Comparison of ENCODE assay signal across 10 mouse cellular contexts in the genomic region with DNA sequence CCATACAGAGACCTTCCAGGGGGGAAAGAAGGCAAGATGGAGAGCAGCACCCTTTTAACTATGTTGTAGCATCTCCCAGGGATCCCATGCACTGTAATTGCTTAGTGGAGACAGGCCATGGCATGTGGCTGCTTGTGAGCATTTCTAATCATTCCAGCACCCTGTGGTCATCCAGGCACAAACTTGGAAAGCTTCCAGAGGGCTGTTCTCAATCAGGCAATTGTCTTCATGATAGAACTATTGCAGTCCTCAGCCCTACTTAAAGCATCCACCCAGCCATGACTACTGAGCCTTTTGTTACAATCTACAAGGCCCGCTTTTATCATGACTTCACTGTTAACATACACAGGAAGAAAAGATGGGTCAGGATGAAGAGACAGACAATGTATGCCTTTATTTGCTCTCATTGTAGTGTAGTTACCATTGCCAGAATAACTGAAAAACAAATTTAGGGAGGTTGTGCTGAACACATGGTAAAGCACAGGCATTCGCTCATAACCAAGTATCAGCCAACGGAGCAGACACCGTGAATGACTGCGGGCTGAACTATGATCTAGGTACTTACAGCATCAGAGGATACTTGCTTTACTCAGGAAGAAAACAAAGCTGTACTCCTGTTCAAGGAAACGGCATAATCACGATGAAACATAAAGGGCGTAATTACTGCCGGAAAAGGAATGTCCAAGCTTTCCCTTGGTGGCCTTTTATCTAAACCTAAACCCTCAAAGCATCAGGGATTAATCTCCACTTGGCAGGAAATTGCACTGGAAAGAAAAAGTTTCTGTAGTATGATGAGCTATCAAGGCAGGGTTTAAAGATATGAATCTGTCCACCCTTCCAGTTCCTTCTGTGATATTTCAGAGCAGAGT.
DNase-seq lines count a peak whose midpoint lies in the region; ATAC-seq lines count a peak whose summit lies in the region.
"Had no signal": no experiment of that assay in that cellular context is flagged by ENCODE, and none has a peak within 500 bp of the region (broad histone marks: within the 10 kb centered on the region; RNA-seq: fewer than 3 reads in every experiment).

No protein-coding gene starts in this region.

- no peak overlapping the region for H3K27ac ChIP-seq in forebrain, embryonic 15.5 days (replicated peaks)
- no peak overlapping the region for H3K27ac ChIP-seq in neural tube, embryonic 12.5 days
- H3K27ac ChIP-seq in liver, embryonic 12.5 days, result no peak overlapping the region

- no peaks in the 10 kb centered on the region for H3K36me3 ChIP-seq in forebrain, embryonic 15.5 days
- no peaks in the 10 kb centered on the region for H3K36me3 ChIP-seq in neural tube, embryonic 12.5 days
- H3K36me3 ChIP-seq in liver, embryonic 12.5 days, result no peaks in the 10 kb centered on the region

- H3K27me3 ChIP-seq in forebrain, embryonic 15.5 days, result no peaks in the 10 kb centered on the region
- no peaks in the 10 kb centered on the region for H3K27me3 ChIP-seq in neural tube, embryonic 12.5 days (replicated peaks)
- H3K27me3 ChIP-seq in liver, embryonic 12.5 days (replicated peaks), result no peaks in the 10 kb centered on the region

- 36% methylated on average over 9 of the region's 9 CpGs for WGBS in forebrain, embryonic 15.5 days
- WGBS in neural tube, embryonic 12.5 days, result 62% methylated on average over 9 of the region's 9 CpGs
- WGBS in liver, embryonic 12.5 days (ENCODE audit: insufficient replicate concordance), result 73% methylated on average over 9 of the region's 9 CpGs

- H3K4me2 ChIP-seq in forebrain, embryonic 15.5 days (replicated peaks), result no peak overlapping the region
- no peak overlapping the region for H3K4me2 ChIP-seq in neural tube, embryonic 12.5 days (replicated peaks)
- no peak overlapping the region for H3K4me2 ChIP-seq in liver, embryonic 12.5 days

- H3K9ac ChIP-seq in forebrain, embryonic 15.5 days (replicated peaks), result no peak overlapping the region
- H3K9ac ChIP-seq in neural tube, embryonic 12.5 days, result no peak overlapping the region
- no peak overlapping the region for H3K9ac ChIP-seq in liver, embryonic 12.5 days

- 0 out of 2 replicates have a peak, but pooled peaks cover 8% of the 10 kb centered on the region for H3K4me1 ChIP-seq in forebrain, embryonic 15.5 days
- H3K4me1 ChIP-seq in neural tube, embryonic 12.5 days, result 0 out of 2 replicates have a peak, but pooled peaks cover 7% of the 10 kb centered on the region
- H3K4me1 ChIP-seq in liver, embryonic 12.5 days, result no peaks in the 10 kb centered on the region

- H3K4me3 ChIP-seq in forebrain, embryonic 15.5 days, result no peak overlapping the region
- no peak overlapping the region for H3K4me3 ChIP-seq in neural tube, embryonic 12.5 days
- H3K4me3 ChIP-seq in liver, embryonic 12.5 days, result no peak overlapping the region

- ATAC-seq in forebrain, embryonic 15.5 days (replicated peaks), result peak; percentile 41
- ATAC-seq in neural tube, embryonic 12.5 days (ENCODE audit: low FRiP score, low read depth), result peak; percentile 87
- ATAC-seq in liver, embryonic 12.5 days, result no peak

- no peaks in the 10 kb centered on the region for H3K9me3 ChIP-seq in forebrain, embryonic 15.5 days
- H3K9me3 ChIP-seq in neural tube, embryonic 12.5 days, result no peaks in the 10 kb centered on the region
- H3K9me3 ChIP-seq in liver, embryonic 12.5 days (replicated peaks), result no peaks in the 10 kb centered on the region

- peak; percentile 55 for DNase-seq in layer of hippocampus, adult 9-10 months (ENCODE audit: low spot score)
- DNase-seq in layer of hippocampus, postnatal 14 days (ENCODE audit: low spot score in 2 of 2), result no peak
- DNase-seq in cerebellum, adult 18-20 months, result peak; percentile 56 to 74
- no peak for DNase-seq in gastrocnemius, postnatal 4 days (ENCODE audit: low spot score in 2 of 2)
- DNase-seq in kidney, postnatal 25 days, result no peak
- DNase-seq: kidney, adult 11 months; spleen, adult 18-20 months had no signal

Comparison
In these comparisons a context has a peak if more than half of its experiments do, and no peak if none do; other contexts are left out.
1. DNase-seq: peak in layer of hippocampus, adult 9-10 months (single experiment) and cerebellum, adult 18-20 months (2 of 2); none in layer of hippocampus, postnatal 14 days (0 of 2), gastrocnemius, postnatal 4 days (0 of 2) and kidney, postnatal 25 days (0 of 2).